Mouse (Mus musculus) spleen, adult 2 months (tissue): ENCODE measurements at regions not wholly inside any gene's neighbourhood (a gene's known extent, or its start where the extent isn't known, plus 50 kb on each side); places are given as distances from the start of the nearest gene placed in this dataset.

Experiments
- CTCF ChIP-seq: fragments of 200-500 bp; IDR thresholded peaks from 2 replicates; pipeline ENCODE4 v1.5.1; 2011; ENCODE audit warnings: mild to moderate bottlenecking, inconsistent platforms; ENCODE audit not compliant: insufficient read depth, insufficient read length, insufficient replicate concordance; ENCODE audit errors: extremely low read depth
- POLR2A ChIP-seq: fragments of 200-500 bp; IDR thresholded peaks from 2 replicates; pipeline ENCODE4 v1.6.1; 2011; ENCODE audit warnings: low read depth, low read length, inconsistent platforms

GRCm38 (mm10) chr14:99699545-99699944 is 401.1 kb downstream of the Klf5 start:
- TF ChIP-seq POLR2A, result no peak
- TF ChIP-seq CTCF, result no peak
